Mouse (Mus musculus) v-Abl transformed pro-B cells (cell line): ENCODE data around the gene Ifrd1.

Experiments
- in situ Hi-C, 2 experiments: fragments of 400-800 bp; cut with MboI; formaldehyde crosslinking; loops; one replicate each; pipeline ENCODE4 v1.15.1; 2025; ENCODE audit not compliant: unreplicated experiment in 2 of 2

Ifrd1 gene

DNA sequence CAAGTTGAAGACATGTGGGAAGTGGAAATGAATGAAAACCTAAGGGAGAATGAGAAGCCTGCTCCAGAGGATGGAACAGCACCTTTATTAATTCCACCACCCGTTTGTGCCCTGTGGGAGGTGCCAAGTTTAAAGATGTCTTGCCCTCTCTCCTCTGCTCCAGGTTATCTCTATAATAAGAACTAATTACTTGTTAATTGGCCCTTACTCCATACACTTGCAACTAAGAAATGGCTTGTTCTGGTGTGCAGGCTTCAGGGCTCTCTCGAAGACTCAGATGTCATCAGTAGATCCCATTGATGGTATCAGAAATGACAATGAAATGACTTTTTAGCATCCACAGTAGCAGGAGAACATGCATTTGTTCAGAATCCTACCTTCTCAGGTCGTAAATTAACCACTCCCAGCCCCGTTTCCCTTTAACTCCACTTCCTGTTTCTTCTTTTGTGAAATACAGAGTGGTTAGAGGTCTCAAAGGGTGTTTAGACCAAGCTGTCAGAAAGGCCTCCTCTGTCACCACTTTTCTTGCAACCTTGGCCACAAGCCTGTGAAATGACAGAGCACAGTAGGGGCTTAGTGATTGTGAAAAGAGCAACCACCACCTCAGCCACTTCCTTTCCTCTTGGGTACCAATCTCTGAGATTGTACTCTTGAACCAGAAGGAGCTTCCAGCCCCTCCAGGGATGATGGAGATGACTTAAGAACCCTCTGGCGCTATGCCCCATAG, at the start of gene Ifrd1:
Gene Ifrd1, minus strand, starts transcription at position 51 of the 727 bp plus-strand sequence.
- in situ Hi-C loops, result no loop called here

- in situ Hi-C loops, result no loop called here
Observed at GRCm38 (mm10) chr12:40286539-40286938, 38.2 kb upstream of the Ifrd1 start.

DNA sequence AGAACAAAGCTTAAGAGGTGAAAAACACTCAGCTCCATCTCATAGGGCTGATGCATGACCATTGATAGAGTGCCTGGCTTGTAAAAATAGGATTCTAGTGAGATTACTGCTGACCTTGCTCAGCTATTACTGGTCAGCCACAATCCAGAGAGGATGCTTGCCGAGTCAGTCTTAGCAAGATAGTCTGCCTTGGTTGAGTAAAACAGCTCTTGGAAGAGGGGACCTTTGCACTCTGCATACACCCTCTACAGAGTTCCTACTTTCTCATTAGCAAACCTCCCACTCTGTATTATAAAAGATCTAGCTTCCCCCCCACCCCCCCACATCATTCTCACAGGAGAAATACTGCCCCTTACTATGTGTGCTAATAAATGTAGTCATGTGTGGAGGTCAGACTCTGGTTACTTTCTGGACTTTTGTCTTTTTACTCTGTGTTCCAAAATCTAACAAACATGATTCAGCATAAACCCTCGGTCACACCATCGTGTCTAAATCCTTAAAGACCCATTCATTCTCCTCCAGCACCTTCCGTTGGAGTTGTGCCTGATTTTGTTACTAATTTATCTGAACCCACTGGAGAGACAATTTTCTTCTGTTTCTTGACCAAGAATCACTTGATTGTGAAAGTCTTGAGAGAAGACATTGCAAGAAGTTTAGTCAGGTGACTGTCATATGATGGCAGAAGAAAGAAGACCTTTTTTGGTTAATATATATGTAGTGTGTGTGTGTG, 32.5 kb upstream of the Ifrd1 start:
- in situ Hi-C loops, result no loop called here

- in situ Hi-C loops, result no loop called here
Observed at GRCm38 (mm10) chr12:40277581-40277980, 29.3 kb upstream of the Ifrd1 start.

DNA sequence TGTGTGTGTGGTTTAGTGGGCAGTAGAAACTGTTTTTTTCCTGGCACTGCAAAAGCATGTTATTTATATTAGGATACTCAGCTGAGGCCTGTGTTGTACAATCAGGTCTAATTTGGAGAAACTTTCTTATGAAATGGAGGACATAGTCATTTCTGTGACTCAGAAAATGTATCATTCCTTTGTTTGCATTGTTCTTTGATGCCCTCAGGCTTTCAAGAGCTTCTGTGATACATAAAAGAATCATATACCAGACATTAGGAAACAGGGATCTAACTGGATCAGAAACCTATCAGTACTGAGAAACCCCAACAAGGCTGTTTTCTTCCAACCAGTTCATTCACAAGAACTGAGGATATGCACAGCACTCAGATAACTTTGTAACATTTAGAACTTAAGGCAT, 26.6 kb upstream of the Ifrd1 start:
- in situ Hi-C loops, result loop anchor here in 1 of 2 experiments (25.0 kb wide), 1 partner anchor 812 kb away; no protein-coding TSS in a partner anchor

GRCm38 (mm10) chr12:40273339-40273738, 25.0 kb upstream of the Ifrd1 start:
- in situ Hi-C loops, result loop anchor here in 1 of 2 experiments (25.0 kb wide), 1 partner anchor 814 kb away; no protein-coding TSS in a partner anchor

GRCm38 (mm10) chr12:40272710-40273109, 24.4 kb upstream of the Ifrd1 start:
- in situ Hi-C loops, result loop anchor here in 1 of 2 experiments (25.0 kb wide), 1 partner anchor 815 kb away; no protein-coding TSS in a partner anchor

DNA sequence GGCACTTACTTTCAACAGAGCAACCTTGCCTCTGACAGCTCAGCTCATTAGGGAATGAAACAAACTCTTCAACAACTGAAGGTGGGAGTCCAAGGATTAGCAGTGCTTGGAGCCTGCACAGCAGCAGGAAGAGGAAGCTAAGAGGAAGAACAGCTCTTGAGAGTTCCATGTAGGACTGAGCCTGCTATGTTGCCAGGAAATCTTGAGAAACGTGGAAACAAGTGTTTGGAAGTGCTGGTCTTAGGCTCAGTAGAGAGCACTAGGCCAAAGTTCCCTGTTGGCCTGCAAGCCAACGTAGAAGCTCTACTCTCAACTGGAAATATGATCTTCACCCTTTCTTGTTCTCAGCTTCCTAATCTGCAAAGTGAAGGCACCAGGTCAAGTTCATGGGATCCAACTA, 20.0 kb upstream of the Ifrd1 start:
- in situ Hi-C loops, result loop anchor here in 1 of 2 experiments (25.0 kb wide), 1 partner anchor 819 kb away; no protein-coding TSS in a partner anchor

GRCm38 (mm10) chr12:40263712-40264111, 15.4 kb upstream of the Ifrd1 start:
- in situ Hi-C loops, result loop anchor here in 1 of 2 experiments (25.0 kb wide), 1 partner anchor 824 kb away; no protein-coding TSS in a partner anchor

GRCm38 (mm10) chr12:40263006-40263405, 14.7 kb upstream of the Ifrd1 start:
- in situ Hi-C loops, result loop anchor here in 1 of 2 experiments (25.0 kb wide), 1 partner anchor 824 kb away; no protein-coding TSS in a partner anchor

DNA sequence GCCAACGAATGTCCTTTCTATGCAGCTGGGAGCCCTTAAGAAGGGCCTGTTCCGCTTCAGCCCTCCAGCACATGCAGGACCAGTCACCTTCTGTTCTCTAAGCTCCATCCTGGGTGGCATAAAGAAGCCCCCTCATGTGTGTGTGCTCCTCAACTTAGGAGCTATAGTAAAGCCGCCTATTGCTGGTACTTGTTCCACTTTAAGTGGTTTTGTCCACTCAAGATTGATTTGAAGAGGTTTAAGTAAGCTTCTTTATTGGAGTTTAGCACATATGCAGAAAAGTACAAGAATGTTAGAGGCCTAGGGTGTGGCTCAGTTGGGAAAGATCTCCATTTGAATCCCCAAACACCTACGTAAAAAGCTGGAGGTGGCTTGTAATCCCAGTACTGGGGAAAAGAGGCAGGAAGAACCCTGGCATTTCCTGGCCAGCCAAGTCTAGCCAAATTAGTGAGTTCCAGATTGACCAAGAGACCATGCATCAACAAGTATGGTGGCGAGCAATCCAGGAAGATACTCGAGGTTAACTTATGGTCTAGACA, 10.2 kb upstream of the Ifrd1 start:
- in situ Hi-C loops, result loop anchor here (5.0 to 25.0 kb wide), 4 partner anchors 424 to 829 kb away; no protein-coding TSS in a partner anchor

GRCm38 (mm10) chr12:40257226-40257625, 8.9 kb upstream of the Ifrd1 start:
- in situ Hi-C loops, result loop anchor here (5.0 to 25.0 kb wide), 4 partner anchors 425 to 830 kb away; no protein-coding TSS in a partner anchor

DNA sequence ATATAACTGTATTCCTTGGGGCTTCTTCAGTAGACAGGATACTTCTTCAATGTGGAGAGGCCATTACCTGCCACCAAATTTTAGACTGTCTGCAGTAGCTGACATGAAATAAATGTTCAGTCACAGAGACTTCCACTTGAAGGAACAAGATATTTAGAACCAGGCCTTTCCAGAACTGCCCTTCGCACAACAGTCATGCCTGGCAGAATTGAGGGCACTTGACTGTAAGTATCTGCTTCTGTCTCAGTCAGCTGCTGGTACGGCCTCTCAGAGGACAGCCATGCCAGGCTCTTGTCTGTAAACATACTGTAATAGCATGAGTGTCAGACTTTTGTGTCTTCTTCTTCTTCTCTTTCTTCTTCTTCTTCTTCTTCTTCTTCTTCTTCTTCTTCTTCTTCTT, 8.2 kb upstream of the Ifrd1 start:
- in situ Hi-C loops, result loop anchor here (5.0 to 25.0 kb wide), 4 partner anchors 426 to 831 kb away; no protein-coding TSS in a partner anchor

DNA sequence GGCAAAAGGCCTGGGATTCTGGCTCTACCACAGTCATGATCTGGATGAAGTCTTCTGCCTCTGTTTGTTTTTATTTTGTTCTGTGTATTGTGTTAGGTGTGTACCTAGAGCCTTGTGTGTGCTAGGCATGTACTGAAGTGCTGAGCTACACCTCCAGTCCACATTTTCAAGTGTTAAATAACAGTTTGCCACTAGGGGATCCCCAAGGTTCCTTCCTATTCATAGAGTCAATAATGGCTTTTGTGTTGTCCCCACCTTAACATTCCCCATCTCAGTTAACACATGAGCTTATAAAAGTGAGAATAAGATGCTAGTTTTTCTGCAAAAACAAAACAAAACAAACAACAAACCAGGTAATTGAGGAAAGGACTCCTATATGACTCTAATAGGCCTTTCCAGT, 7.7 kb upstream of the Ifrd1 start:
- in situ Hi-C loops, result loop anchor here (5.0 to 25.0 kb wide), 4 partner anchors 426 to 831 kb away; no protein-coding TSS in a partner anchor

- in situ Hi-C loops, result loop anchor here (5.0 to 25.0 kb wide), 4 partner anchors 427 to 832 kb away; no protein-coding TSS in a partner anchor
Observed at GRCm38 (mm10) chr12:40255310-40255709, 7.0 kb upstream of the Ifrd1 start.

DNA sequence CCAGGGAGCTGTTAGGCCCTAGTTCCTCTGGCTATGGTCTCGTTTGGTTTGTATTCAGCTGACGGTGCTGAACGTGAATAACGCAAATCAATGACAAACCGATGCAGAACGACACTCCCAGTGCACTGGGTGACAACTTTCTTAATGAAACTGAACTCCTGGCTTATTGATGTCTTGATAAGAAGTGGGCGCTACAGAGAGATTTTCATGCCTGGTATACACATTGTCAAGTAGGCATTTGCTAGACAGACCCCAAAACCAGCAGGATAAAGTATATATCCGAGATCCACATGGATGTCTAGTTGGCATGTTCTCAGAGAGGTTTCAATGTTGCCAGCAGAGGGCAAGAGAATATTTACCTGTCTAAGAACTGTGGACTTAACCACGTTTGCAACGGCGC, 6.4 kb upstream of the Ifrd1 start:
- in situ Hi-C loops, result loop anchor here (5.0 to 25.0 kb wide), 4 partner anchors 428 to 833 kb away; no protein-coding TSS in a partner anchor

DNA sequence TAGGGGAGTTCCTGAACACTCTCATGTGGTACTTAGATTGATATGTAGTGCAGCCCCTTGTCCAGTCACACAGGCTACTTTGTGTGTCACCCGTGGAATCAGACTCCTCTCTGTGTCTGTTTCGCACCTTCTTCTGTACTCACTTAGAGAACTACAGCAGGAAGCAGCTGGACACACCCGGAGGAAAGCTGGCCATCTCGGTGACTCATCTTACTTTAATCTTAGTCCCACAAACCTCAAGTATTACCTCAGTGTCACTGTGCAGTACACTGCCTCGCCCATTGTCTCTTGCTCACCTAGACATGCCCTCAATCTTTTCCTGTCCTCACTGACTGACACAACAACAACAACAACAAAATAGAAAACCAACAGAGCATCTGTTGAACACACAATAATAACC, 4.9 kb upstream of the Ifrd1 start:
- in situ Hi-C loops, result loop anchor here in 1 of 2 experiments (25.0 kb wide), 1 partner anchor 834 kb away; no protein-coding TSS in a partner anchor

GRCm38 (mm10) chr12:40250256-40250655, 2.0 kb upstream of the Ifrd1 start:
- in situ Hi-C loops, result loop anchor here in 1 of 2 experiments (25.0 kb wide), 1 partner anchor 837 kb away; no protein-coding TSS in a partner anchor

DNA sequence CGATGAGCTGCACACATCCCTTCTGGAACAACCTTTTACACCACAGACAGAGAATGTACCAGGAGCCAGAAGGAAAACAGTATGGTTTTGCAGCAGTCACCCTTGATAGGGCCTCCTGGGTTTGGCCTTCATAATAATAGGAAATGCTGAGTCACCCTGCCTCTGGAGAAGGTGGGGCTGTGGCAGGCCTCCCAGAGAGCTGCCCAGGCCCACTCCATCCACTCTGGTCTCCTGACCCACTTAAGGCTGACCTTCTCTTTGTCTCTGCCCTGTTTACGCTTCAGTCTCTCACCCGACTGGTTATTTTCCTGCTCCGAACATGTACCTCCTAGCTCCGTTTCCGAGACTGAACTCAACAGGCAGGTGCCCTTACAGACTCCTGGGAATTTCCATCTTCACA, 328 bp downstream of the Ifrd1 start:
- in situ Hi-C loops, result no loop called here

DNA sequence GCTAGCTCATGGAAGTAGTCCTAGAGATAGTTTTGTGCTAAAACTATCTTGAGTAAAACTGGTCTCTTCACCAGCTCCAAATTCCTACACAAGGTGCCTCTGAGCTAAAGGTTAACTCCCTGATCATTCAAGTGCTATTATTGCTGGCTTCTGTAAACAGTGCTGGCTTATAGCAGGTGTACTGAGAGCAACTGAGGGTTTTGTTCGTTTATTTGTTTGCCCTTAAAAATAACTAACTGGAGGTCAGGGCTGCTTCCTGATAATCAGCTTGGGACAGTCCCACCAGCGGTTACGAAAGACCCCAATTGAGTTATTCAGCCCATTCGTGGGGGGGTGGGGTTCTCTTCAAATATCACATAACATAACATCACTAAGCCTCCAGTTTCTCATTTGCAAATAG, 920 bp downstream of the Ifrd1 start:
- in situ Hi-C loops, result no loop called here
